Mouse (Mus musculus) gastrocnemius, postnatal 36 days (tissue): ENCODE results near the gene Coro1c. TPM values are rescaled to one million over a fixed set of nuclear protein-coding genes. Genes with fewer than 3 reads are reported as not detected.

Experiments
- DNase-seq, 2 experiments: peaks; one replicate each; pipeline ENCODE4 v3.0.0; 2022
- intact Hi-C: fragments of 180-260 bp; cut with DNase I; formaldehyde crosslinking; loops from one replicate; pipeline ENCODE4 v1.15.1; 2025
- long read RNA-seq, 2 experiments: library from polyadenylated mRNA; stranded (forward); transcript quantifications; one replicate each; pipeline ENCODE4 v2.0.0; 2021
- total RNA-seq, 2 experiments: library from RNA; stranded (reverse); gene quantifications; 2 replicates each; pipeline ENCODE4 v1.2.3; 2021

The Coro1c gene
- 10 to 100 TPM; 10.6 to 14.4 TPM for total RNA-seq
- long read RNA-seq, experiment 1, partial matches to known transcripts, result 0 of 10 reads
- long read RNA-seq, experiment 1, other reads (novel, unspliced or antisense), result 8 of 10 reads
- long read RNA-seq, experiment 2, transcript Coro1c-201 (11 exons, 3,491 nt), result major isoform, 5 of 11 reads
- long read RNA-seq, experiment 2, partial matches to known transcripts, result 2 of 11 reads
- long read RNA-seq, experiment 2, other reads (novel, unspliced or antisense), result 4 of 11 reads

DNA sequence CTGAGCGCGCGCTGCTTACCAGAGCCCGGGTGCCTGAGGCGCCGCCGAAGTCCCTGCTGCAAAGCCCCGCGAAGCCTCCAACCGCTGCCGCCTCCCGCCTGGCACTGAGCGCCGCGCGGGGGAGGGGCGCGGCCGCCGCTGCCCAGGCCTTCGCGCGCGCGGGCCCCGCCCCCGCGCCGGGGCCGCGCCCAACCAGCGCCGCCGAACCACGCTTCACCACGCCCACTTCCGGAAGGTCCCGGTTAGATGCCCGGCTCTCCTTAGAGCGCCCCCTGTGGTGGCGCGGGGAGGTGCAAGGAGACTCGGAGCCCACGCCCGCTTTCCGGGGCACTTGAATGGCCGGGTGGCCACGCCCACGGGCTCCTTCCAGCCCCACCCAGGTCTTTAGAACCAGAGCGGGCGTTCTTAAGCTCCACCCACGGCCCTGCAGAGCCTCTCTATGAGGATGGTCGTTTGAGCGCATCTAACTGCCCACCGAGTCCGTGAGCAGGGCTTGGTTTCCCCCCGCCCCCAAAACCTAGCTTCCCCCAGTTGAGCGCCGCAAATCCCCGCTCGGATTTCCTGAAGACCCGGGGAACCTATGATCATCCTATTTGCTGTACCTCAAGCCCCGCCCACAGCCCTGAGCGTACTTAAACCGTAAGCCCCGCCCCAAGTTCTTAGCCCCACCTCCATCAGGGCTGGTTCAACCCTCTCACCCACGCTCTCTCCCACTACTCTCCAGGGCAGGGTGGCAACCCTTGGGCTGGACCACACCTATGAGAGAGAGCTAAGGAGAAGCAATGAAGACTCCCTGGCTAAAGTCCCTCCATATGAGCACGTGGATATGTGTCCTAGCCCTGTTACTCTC, at the start of gene Coro1c:
Coro1c (minus strand) TSS at position 167 of the 850 bp plus-strand sequence.
- peak; percentile 99 to 100 for DNase-seq
- intact Hi-C loops, result loop anchor here (5.0 kb wide), 2 partner anchors 37 to 52 kb away; no protein-coding TSS in a partner anchor

DNA sequence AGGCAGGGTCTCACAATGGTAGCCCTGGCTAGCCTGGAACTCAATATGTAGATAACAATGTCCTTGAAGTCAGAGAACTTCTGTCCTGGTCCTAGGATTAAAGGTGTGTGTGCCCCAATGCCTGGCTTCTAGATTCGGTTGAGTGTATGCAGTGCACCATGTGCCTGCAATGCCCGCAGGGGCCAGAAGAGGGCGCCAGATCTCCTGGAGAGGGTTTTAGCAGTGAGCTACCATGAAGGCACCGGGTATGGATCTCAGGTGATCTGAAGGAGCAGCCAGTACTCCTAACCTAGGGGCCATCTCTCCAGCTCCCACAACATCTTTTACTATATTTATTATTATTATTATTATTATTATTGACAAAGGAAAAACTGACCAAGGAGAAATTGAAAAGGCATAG, 48.0 kb upstream of the Coro1c start:
- DNase-seq, result peak; percentile 81 to 85
- intact Hi-C loops, result loop anchor here (5.0 kb wide), 2 partner anchors 91 to 184 kb away; partner anchors contain the start of genes Iscu and Sart3

DNA sequence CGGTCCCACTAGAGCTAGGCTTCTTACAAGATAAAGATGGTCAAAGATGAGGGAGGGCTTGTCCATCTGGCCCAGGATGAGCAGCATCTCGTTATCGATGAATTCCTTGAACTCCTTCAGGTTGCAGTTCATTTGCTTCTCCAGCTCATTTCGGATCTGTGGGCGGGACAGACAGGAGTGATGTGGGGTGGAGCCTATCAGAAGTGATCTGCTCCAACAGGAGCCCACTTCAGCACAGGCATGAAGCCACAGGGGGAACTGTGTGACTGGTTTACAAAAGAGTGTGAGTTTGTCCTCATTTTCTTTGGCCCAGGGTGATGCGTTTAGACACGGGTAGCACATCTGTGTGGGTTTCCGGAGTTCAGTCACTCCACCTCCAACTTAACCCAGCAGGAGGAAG, 47.1 kb upstream of the Coro1c start:
- intact Hi-C loops, result loop anchor here (2.0 to 5.0 kb wide), 3 partner anchors 37 to 183 kb away; partner anchors contain the start of genes Iscu, Sart3 and Ssh1
- DNase-seq, result no peak

DNA sequence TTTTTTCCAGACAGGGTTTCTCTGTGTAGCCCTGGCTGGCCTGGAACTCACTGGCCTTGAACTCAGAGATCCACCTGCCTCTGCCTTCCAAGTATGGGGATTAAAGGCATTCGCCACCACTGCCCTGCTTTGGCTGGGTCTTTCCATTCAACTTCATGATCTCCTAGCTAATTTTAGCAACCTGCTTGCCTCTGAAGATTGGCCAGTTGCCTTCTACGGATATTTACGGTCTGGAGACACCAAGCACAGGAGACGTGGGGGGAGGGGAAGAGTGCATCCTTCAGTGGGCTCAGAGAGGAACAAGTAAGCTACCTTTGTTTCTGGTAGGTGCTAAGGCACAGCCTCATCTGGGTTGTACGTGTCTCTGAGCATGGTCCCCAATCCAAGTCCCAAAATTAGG, 46.7 kb upstream of the Coro1c start:
- DNase-seq, result no peak
- intact Hi-C loops, result loop anchor here (2.0 to 5.0 kb wide), 3 partner anchors 38 to 183 kb away; partner anchors contain the start of genes Iscu, Sart3 and Ssh1

DNA sequence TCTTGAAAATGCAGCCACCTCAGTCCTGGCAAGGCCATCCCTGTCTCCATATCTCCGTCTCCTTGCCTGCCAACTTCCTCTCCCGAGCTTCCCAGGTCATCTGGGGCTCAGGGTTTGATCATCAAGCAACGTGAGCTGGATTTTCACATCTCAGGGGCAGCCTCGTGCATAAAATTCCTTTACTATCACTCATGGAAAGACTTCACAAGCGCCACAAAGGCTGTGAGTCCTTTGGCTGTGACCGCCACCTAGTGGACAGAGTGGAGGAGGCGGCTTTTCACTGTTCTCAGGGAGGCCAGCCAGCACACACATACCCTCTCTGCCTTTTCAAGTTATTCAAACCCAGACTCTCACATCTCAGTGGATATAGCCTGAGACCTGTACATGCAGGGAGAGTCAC, 45.9 kb upstream of the Coro1c start:
- intact Hi-C loops, result loop anchor here (1.0 to 5.0 kb wide), 3 partner anchors 38 to 100 kb away; partner anchors contain the start of gene Ssh1

DNA sequence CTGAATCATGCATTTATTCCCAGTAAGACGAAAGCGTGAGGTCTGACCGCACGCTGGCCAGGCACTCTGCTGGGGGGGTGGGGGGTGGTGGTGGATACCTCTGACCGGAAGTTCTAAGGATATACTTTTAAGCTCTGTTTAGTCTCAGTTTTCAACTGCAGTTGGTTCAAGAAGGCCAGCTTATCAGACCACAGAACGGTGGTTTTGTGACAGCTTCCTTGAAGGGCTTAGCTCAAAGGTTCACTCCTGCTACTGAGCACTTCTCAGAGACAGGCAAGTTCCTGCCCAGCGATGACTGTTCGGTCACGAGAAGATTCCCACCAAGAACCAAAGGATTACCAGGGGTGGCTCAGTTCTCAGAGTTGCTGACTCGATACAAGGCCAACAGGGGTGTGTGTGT, 44.0 kb upstream of the Coro1c start:
- no peak for DNase-seq
- intact Hi-C loops, result loop anchor here (5.0 kb wide), 1 partner anchor 40 kb away; no protein-coding TSS in a partner anchor

More for the DNA sequence above, 45.9 kb upstream of the Coro1c start:
- DNase-seq, result peak; percentile 77 to 81

DNA sequence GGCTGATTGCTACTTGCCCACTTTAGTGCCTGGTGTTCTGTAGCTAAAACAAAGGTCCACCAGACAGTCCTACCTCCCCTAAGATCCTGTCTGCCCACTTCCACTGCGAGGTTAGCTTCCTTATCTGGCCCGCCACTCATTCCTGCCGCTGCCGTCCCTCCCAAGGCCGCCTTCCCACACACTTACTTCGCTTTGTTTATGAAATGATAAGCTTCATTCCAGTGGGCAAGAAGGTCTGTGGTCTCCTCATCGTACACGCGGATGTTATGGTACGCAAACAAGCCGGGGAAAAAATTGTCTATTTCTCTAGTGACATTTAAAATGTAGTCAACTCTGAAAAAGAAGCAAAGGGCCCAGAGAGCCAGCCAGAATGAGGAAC, 43.1 kb upstream of the Coro1c start:
- intact Hi-C loops, result loop anchor here (5.0 kb wide), 1 partner anchor 39 kb away; no protein-coding TSS in a partner anchor
- no peak for DNase-seq

DNA sequence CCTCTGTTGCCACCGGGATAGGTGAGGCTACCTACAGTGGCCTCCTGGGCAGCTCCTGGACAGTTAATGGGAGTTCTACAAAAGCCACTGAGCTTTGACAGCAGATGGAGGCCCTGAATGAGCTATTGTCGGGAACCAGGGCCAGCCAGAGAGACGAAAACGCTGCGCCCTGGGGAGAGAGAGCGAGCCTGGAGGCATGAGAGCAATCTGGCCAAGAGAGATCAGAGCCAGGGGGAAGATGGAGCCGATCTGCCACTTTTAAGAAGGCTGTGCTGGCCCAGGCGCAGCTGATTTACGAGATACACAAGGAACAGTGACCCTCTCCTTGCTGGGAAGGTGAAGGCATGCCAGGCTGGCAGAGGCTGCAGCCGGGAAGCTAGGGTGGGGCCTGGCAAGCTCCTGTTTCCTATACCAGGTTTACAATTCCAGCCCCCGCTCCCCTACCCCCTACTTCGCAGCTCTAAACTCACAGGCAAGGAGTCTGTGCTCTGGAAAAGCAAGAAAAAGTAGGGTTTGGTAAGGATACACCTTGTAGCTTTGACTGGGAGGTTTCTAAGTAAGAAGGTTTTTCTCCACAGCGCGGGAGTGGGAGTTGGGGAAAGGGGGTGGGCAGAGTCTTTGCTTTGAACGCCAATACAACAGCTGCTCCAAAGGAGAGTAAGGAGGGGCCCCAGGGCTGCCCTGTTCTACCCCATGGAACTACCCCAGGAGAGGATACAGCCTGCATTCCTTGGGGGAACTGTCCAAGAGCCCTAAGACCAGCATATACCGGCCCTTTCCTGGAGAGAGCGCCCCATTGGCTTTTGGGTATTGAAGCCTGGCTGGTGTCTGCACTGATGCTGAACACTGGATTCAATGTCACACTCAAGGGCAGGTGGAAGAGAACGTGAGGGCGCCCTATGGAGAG, 42.5 kb upstream of the Coro1c start:
- DNase-seq, result no peak
- intact Hi-C loops, result loop anchor here (5.0 kb wide), 1 partner anchor 39 kb away; no protein-coding TSS in a partner anchor

DNA sequence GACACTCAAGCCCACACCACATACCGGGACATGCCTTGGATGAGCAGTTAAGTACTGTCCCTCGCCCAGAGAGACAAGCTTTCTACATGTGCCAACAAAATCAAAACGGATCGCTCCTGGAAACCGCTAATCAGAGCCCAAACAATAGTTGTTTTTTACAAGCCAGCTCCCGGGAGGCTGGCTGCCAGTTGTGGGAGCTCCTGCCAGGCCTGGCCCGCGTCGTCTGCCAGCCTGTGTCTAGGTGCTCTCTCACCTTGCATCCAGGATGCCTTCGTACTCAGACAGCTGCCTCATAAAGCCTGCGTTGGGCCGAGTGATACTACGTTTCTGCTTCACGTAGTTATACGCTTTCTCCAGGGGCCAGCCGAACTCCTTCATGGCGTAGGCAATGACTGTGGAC, 41.6 kb upstream of the Coro1c start:
- no peak for DNase-seq
- intact Hi-C loops, result loop anchor here (5.0 kb wide), 1 partner anchor 38 kb away; no protein-coding TSS in a partner anchor

DNA sequence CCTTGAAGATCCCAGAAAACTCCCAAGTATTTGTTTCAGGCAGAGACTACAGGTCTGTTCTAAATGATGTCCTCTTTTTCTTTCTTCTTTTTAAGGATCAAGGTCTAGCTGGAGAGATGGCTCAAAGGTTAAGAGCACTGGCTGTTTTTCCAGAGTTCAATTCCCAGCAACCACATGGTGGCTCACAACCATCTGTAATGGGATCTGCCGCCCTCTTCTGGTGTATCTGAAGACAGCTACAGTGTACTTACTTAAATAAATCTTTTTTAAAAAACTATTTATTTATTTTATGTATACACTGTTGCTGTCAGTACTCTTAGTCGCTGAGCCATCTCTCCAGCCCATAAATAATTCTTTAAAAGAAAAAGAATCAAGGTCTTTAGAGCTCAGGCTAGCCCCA, 38.7 kb upstream of the Coro1c start:
- no peak for DNase-seq
- intact Hi-C loops, result no loop called here

DNA sequence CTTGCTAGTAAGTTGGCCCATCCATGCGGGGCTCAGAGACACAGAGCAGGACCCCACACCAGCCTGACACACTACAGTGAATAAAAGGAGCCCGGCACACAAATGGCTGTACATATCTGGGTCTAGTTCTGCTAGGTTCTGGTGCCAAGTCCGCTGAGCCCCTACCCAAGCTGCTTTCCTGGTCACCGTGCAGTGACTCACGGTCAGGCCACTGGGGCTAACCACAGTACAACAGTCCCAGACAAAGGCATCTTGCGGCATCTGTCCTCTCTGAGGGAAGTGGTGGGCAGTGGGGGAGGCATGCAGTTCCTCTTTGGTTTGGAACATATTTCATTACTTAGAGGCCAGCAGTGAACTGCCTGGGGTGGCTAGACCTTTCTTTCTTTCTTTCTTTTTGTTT, 36.6 kb upstream of the Coro1c start:
- DNase-seq, result no peak
- intact Hi-C loops, result no loop called here

DNA sequence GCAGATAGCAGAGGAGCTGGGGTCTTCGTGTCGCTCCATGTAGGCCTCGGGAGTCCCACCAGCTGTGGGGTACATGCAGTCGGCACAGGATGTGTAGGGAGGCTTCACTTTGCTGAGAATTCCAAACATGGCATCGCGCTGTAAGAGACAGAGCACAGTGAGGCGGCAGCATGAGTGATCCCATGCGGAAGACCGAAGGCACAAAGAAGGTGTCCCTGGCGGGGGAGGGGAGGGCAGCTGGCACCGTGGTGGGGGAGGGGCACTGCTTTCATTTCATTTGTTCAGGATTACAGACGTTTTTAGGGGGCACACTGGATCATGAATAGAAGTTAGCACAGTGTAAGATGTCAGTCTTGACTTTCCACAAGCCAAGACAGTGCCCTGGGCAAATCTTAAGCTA, 34.8 kb upstream of the Coro1c start:
- intact Hi-C loops, result no loop called here
- DNase-seq, result no peak

DNA sequence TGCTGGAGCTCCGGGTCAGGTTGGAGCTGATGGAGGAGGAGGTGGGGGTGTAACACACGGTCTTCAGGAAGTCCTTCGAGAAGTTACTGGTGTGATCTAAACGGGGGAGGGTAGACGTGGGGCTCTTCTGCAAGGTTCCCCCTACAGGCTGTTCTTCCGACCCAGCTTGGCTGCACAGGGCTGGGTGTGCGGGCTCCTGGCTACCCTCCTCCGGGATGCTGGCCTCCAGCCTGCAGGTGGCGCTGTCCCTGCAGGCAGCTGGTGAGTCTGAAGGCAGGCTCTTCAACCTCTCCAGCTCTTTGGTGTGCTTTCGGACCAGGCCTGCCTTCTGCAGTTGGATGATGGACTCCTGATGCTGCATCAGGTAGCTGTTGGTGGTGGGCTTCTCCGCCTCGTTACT, 34.0 kb upstream of the Coro1c start:
- no peak for DNase-seq
- intact Hi-C loops, result no loop called here

DNA sequence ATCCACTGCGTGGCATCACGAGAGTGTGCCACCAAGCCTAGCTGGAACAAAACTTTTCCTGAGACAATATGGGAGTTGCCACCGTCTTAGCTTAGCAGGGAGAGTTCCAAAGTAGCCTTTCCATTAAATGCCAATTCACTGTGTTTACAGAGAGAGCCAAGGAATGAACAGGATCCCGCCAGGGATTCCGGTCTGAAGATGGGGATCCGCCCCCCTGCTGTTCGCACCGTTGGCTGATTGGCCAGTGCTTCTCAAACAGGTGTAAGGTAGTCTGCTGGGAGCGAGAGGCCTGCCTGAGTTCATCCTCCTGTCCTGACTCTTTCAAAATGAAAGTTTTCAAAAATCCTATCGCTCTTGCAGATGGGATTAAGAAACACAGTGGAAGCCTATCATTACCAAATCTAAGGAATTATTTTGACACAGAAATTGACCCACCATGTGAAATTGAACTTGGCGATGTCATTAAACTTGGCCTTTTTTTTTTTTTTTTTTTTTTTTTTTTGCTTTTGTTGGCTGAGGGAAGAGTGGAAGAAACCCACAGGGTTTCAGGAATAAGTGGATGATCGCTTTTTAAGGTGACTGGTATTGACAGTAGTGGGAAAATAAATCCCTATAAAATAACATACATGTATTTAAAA, 30.8 kb upstream of the Coro1c start:
- no peak for DNase-seq
- intact Hi-C loops, result no loop called here

DNA sequence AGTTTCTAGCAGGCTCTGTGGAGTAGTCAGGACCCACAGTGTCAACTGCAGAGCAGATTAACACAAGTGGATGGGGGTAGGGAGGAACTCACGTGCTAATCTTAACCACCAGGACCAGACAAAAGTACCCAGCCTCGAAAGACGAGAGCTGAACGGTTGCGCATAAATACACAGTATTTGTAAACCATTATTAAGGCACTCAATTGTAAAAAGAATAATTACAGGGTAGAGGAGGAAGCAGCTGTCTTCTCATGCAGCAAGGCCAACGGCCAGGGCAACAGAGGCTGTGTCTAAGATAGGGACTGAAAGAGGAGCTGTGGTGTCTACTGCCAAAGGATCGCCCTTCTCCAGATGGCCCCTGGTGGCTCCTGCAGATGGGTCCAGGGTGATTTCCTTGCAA, 29.1 kb upstream of the Coro1c start:
- intact Hi-C loops, result no loop called here
- no peak for DNase-seq

DNA sequence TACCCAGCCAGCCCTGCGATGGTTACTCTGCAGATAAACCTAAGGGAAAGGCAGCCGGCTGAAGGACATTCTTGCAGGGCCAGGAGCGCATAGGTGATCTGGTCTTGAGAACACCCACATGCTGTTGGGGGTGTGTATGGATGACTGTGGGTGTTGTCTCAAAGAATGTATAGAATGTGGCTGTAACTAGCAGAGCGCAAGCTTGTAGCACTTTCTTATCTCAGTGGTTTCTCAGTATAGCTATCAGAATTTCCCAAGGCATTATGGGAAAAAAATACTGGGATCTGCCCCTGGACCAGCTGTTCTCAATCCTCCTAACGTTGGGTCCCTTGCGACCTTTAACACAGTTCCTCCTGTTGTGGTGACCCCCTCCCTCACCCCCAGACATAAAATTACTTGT, 25.3 kb upstream of the Coro1c start:
- no peak for DNase-seq
- intact Hi-C loops, result loop anchor here (5.0 kb wide), 1 partner anchor 82 kb away; no protein-coding TSS in a partner anchor

DNA sequence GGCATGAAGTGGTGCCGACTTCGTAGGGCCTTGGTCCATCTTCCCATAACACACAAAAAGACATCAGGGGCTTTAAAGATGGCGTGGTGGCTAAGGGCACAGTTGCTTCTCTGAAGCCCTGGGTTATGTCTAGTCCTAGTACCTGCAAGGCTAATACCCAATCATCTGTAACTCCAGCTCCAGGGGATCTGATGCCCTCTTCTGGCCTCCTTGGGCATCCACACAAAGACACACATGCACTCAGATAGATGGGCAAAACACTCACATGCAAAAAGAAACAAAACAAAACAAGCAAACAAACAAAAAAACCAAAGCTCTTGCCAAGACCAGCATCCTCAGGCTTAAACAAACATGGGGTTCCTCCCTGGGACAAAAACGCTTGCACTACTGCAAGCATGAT, 24.9 kb upstream of the Coro1c start:
- intact Hi-C loops, result loop anchor here (5.0 kb wide), 1 partner anchor 81 kb away; no protein-coding TSS in a partner anchor
- DNase-seq, result no peak

DNA sequence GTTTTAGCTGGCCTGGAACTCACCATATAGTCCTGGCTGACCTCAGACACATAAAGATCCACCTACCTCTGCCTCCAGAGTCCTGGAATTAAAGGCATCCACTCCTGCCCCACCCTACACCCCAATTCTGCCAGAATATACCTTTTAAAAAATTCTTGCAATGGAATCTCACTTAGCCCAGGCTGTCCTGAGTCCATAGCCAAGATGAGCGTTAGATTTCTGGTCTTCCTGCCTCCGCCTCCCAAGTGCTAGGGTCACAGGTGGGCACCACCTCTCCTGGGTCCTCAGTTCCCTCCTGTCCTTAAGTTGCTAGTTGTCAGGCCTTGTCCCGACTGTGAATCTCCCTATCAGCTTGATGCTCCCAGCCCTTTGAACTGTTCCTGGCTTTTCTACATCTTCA, 23.8 kb upstream of the Coro1c start:
- DNase-seq, result no peak
- intact Hi-C loops, result loop anchor here (5.0 kb wide), 1 partner anchor 80 kb away; no protein-coding TSS in a partner anchor
